Mouse (Mus musculus) CH12.LX (cell line): Measurements from ENCODE around the gene Gtse1. TPM values are rescaled to one million over a fixed set of nuclear protein-coding genes. Genes with fewer than 3 reads are reported as not detected.

ENCODE experiments used
- DNase-seq: peaks from one replicate; pipeline ENCODE4 v3.0.0-alpha.2; 2013; ENCODE audit errors: extremely low read depth
- H3K27ac ChIP-seq: 2 replicates; pipeline ENCODE4 v1.5.1; 2012; ENCODE audit warnings: low read depth, mild to moderate bottlenecking, control low read depth, moderate library complexity; ENCODE audit not compliant: insufficient read depth
- H3K27me3 ChIP-seq: replicated peaks from 2 replicates; pipeline ENCODE3; 2012; ENCODE audit warnings: inconsistent platforms
- H3K36me3 ChIP-seq, 2 experiments: replicated peaks in 1 of 2; 2 replicates each; pipeline versions ENCODE3 to v1.6.1; 2012; ENCODE audit warnings: inconsistent platforms in 1 of 2, low read length in 1 of 2, mild to moderate bottlenecking in 1 of 2, mixed read lengths in 1 of 2, moderate library complexity in 1 of 2; ENCODE audit not compliant: control insufficient read depth in 1 of 2, insufficient read depth in 1 of 2
- H3K4me1 ChIP-seq, 2 experiments: 2 replicates each; pipeline ENCODE4 v1.6.1; 2012; ENCODE audit warnings: inconsistent platforms in 1 of 2, moderate library complexity in 1 of 2; ENCODE audit not compliant: insufficient read depth in 2 of 2, control insufficient read depth in 1 of 2
- H3K4me2 ChIP-seq: 2 replicates; pipeline ENCODE4 v1.6.1; 2012; ENCODE audit warnings: low read depth, mild to moderate bottlenecking, control low read depth; ENCODE audit not compliant: poor library complexity, insufficient read depth, severe bottlenecking
- H3K4me3 ChIP-seq, 3 experiments: fragments of 150-350 bp in 1 of 3; sonication (generic) in 1 of 3; replicated peaks in 1 of 3; 2 replicates each; pipeline versions ENCODE3 to v1.5.1; 2011 to 2012; ENCODE audit warnings: low read depth in 2 of 3, low read length in 2 of 3, mild to moderate bottlenecking in 2 of 3, moderate library complexity in 2 of 3, control low read depth in 1 of 3, improper control_type of control experiment in 1 of 3, inconsistent platforms in 1 of 3, mixed read lengths in 1 of 3; ENCODE audit not compliant: poor library complexity in 1 of 3
- H3K79me2 ChIP-seq: replicated peaks from 2 replicates; pipeline ENCODE4 v1.6.1; 2012; ENCODE audit warnings: mild to moderate bottlenecking, moderate library complexity; ENCODE audit not compliant: control insufficient read depth, poor library complexity, insufficient read depth, severe bottlenecking; ENCODE audit errors: extremely low read depth
- H3K9ac ChIP-seq: 2 replicates; pipeline ENCODE4 v1.6.1; 2012; ENCODE audit warnings: low read depth, mild to moderate bottlenecking, control low read depth, moderate library complexity; ENCODE audit not compliant: insufficient read depth
- H3K9me3 ChIP-seq: replicated peaks from 2 replicates; pipeline ENCODE3; 2012; ENCODE audit warnings: low read length, inconsistent platforms, mixed read lengths
- CHD1 ChIP-seq: IDR thresholded peaks from 2 replicates; pipeline ENCODE4 v1.6.1; 2012; ENCODE audit warnings: low read depth, low read length, improper control_type of control experiment, inconsistent platforms
- CHD2 ChIP-seq: IDR thresholded peaks from 2 replicates; pipeline ENCODE4 v1.6.1; 2011; ENCODE audit warnings: low read length, improper control_type of control experiment
- ELF1 ChIP-seq: IDR thresholded peaks from 2 replicates; pipeline ENCODE4 v1.6.1; 2014; ENCODE audit warnings: low read depth, mild to moderate bottlenecking, inconsistent platforms, low read length, improper control_type of control experiment
- ETS1 ChIP-seq: conservative IDR thresholded peaks from 2 replicates; pipeline ENCODE4 v1.6.1; 2012; ENCODE audit warnings: low read depth, mild to moderate bottlenecking, inconsistent platforms, low read length, improper control_type of control experiment, moderate library complexity
- IRF4 ChIP-seq: IDR thresholded peaks from 2 replicates; pipeline ENCODE4 v1.6.1; 2014; ENCODE audit warnings: low read depth, mild to moderate bottlenecking, inconsistent platforms, low read length, improper control_type of control experiment
- KAT2A ChIP-seq: IDR thresholded peaks from 2 replicates; pipeline ENCODE4 v1.6.1; 2012; ENCODE audit warnings: low read length, improper control_type of control experiment, inconsistent platforms; ENCODE audit not compliant: insufficient replicate concordance
- MAFK ChIP-seq: IDR thresholded peaks from 2 replicates; pipeline ENCODE4 v1.6.1; 2011; ENCODE audit warnings: low read length, improper control_type of control experiment; ENCODE audit not compliant: insufficient replicate concordance
- MEF2A ChIP-seq: IDR thresholded peaks from 2 replicates; pipeline ENCODE4 v1.6.1; 2014; ENCODE audit warnings: low read depth, mild to moderate bottlenecking, inconsistent platforms, low read length, improper control_type of control experiment, borderline replicate concordance
- MXI1 ChIP-seq: IDR thresholded peaks from 2 replicates; pipeline ENCODE4 v1.6.1; 2011; ENCODE audit warnings: mild to moderate bottlenecking, low read depth, low read length, improper control_type of control experiment
- MYC ChIP-seq: IDR thresholded peaks from 2 replicates; pipeline ENCODE4 v1.6.1; 2011; ENCODE audit warnings: low read depth, mild to moderate bottlenecking, improper control_type of control experiment, low read length
- NELFE ChIP-seq: IDR thresholded peaks from 2 replicates; pipeline ENCODE4 v1.6.1; 2011; ENCODE audit warnings: low read depth, low read length, improper control_type of control experiment
- POLR2AphosphoS2 ChIP-seq: IDR thresholded peaks from 2 replicates; pipeline ENCODE4 v1.6.1; 2011; ENCODE audit warnings: low read depth, low read length, improper control_type of control experiment
- RAD21 ChIP-seq: IDR thresholded peaks from 2 replicates; pipeline ENCODE4 v1.6.1; 2011; ENCODE audit warnings: low read depth, mild to moderate bottlenecking, low read length, improper control_type of control experiment, moderate library complexity
- SIN3A ChIP-seq: IDR thresholded peaks from 2 replicates; pipeline ENCODE4 v1.6.1; 2012; ENCODE audit warnings: low read length, improper control_type of control experiment, inconsistent platforms
- TBP ChIP-seq: conservative IDR thresholded peaks from 2 replicates; pipeline ENCODE4 v1.6.1; 2011; ENCODE audit warnings: low read depth, low read length, improper control_type of control experiment
- UBTF ChIP-seq: IDR thresholded peaks from 2 replicates; pipeline ENCODE4 v1.6.1; 2012; ENCODE audit warnings: low read depth, mild to moderate bottlenecking, inconsistent platforms, low read length, improper control_type of control experiment, moderate library complexity
- USF2 ChIP-seq: conservative IDR thresholded peaks from 2 replicates; pipeline ENCODE4 v1.6.1; 2011; ENCODE audit warnings: low read depth, low read length, improper control_type of control experiment
- ZNF384 ChIP-seq: IDR thresholded peaks from 2 replicates; pipeline ENCODE4 v1.6.1; 2012; ENCODE audit warnings: low read depth, low read length, improper control_type of control experiment, inconsistent platforms
- dilution Hi-C: fragments of 300-500 bp; cut with MboI; formaldehyde crosslinking; loops from 2 replicates; pipeline ENCODE4 v1.14.3; 2020; ENCODE audit warnings: low sequenced_read_pairs; ENCODE audit not compliant: extremely low pct_unique_long_range_greater_than_20kb, extremely low pct_ligation_motif_present
- in situ Hi-C: fragments of 300-500 bp; cut with MboI; formaldehyde crosslinking; loops from 3 replicates; pipeline ENCODE4 v1.14.3; 2019; ENCODE audit warnings: low sequenced_read_pairs, low pct_ligation_motif_present, low pct_unique_long_range_greater_than_20kb, mixed read lengths
- polyA plus RNA-seq: library from polyadenylated mRNA; unstranded; fragments of >175 nt; gene quantifications from 2 replicates; pipeline ENCODE4 v1.2.1, GENCODE M21; 2012; ENCODE audit warnings: low read depth; ENCODE audit not compliant: insufficient read length
- total RNA-seq, 2 experiments: library from RNA; depleted of rRNA; stranded (reverse); fragments of 300-350 nt in 1 of 2; fragments of >200 nt in 1 of 2; gene quantifications; 2 replicates each; pipeline ENCODE4 v1.2.3; 2012 to 2014

The Gtse1 gene
- total and polyA plus RNA-seq, 3 experiments = 32.8 to 40.1 (median 37.4) TPM

- H3K4me2 ChIP-seq = no peak overlapping the region
- TF ChIP-seq MYC (no peak), CHD1 (no peak), ETS1 (no peak), MEF2A (no peak), MAFK (no peak), UBTF (no peak), RAD21 (no peak), ELF1 (no peak), POLR2AphosphoS2 (no peak), TBP (no peak), USF2 (no peak), NELFE (no peak), KAT2A (no peak), MXI1 (no peak), CHD2 (no peak), SIN3A (no peak), IRF4 (no peak)
- TF ChIP-seq, all 38 proteins: peak for 0
- Histone ChIP-seq H3K36me3 (peaks cover 0 to 9% of the 10 kb centered on the region in 2 experiments), H3K4me3 (no peak overlapping the region), H3K79me2 (no peaks in the 10 kb centered on the region), H3K27ac (no peak overlapping the region), H3K27me3 (peaks cover 51% of the 10 kb centered on the region), H3K9ac (no peak overlapping the region), H3K4me1 (peaks cover 5 to 26% of the 10 kb centered on the region in 2 experiments), H3K9me3 (no peaks in the 10 kb centered on the region)
- no peak for DNase-seq
- in situ Hi-C loops = no loop called here
- dilution Hi-C loops = no loop called here
Measured at GRCm38 (mm10) chr15:85813428-85813827, 46.1 kb upstream of the Gtse1 start.

GRCm38 (mm10) chr15:85821203-85822010 lies 38.1 kb upstream of the Gtse1 start, which contains the start of gene Pkdrej:
Pkdrej (minus strand) TSS chr15:85821734.
- no peak for DNase-seq
- H3K4me2 ChIP-seq = no peak within 1 kb of the TSS
- no peaks in the 10 kb centered on the region for H3K36me3 ChIP-seq
- dilution Hi-C loops (no loop called here), in situ Hi-C loops (no loop called here)
- H3K79me2 ChIP-seq = no peaks in the 10 kb centered on the region
- no peaks in the 10 kb centered on the region for H3K9me3 ChIP-seq
- TF ChIP-seq MXI1 (no peak), RAD21 (no peak), IRF4 (no peak), ZNF384 (no peak), CHD2 (no peak), USF2 (no peak)
- no peaks in the 10 kb centered on the region for H3K4me1 ChIP-seq
- no peak within 1 kb of the TSS for H3K27ac ChIP-seq
- H3K9ac ChIP-seq = no peak within 1 kb of the TSS
- H3K4me3 ChIP-seq = no peak within 1 kb of the TSS
- peaks cover 66% of the 10 kb centered on the region for H3K27me3 ChIP-seq
